Mouse (Mus musculus): Measurements from ENCODE around the gene Fcer2a.

DNA sequence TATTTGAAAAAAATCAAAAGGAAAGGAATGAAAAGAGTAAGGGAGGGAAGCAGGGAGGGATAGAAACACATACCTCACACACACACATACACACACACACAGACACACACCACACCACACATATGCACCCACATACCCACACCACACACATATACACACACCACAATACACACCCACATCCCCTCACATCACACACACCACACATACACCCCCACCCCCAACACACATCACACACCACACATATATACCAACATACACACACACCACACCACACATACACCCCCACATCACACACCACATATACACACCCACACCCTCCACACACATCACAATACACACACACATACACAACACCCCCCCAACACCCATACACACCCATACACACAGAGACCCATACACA, 9.4 kb downstream of the Fcer2a start:
- TF ChIP-seq EP300 (IDR thresholded peaks at IDR 0.05), result no peak
- TF ChIP-seq CTCF (IDR thresholded peaks at IDR 0.05), result no peak
